Mouse (Mus musculus): ENCODE results near the gene Tnfsf15. TPM values are rescaled to one million over a fixed set of nuclear protein-coding genes. Genes with fewer than 3 reads are reported as not detected.

The Tnfsf15 gene
- polyA plus RNA-seq, 1 experiment from 2014 or later = not detected

DNA sequence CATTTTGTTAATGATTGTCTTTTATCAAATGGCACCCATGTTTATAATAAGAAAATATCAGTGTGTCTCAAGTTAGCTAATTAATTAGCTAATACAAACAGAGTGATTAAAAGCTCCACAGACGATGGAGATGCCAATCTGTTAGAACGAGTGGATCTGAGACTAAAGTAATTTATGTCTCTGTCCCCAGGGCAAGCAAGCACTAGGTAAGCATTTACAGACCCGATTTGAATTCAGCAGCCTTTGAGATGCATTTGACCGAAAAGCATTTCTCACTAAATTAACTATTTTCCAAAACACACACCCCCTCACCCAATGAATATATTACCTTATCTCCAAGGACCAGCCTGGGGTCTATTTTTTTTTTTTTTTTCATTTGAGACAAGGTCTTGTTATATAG, 18.2 kb downstream of the Tnfsf15 start:
- no peaks in the 10 kb centered on the region for H3K36me3 ChIP-seq (ENCODE audit: control insufficient read depth, insufficient read depth, low read length)
- H3K9me3 ChIP-seq (ENCODE audit: control insufficient read depth, low read length) = no peaks in the 10 kb centered on the region
- H3K4me2 ChIP-seq (ENCODE audit: low read length) = no peak overlapping the region
- 37% methylated on average over 4 of the region's 4 CpGs for WGBS
- no peak overlapping the region for H3K27ac ChIP-seq (ENCODE audit: low read depth, low read length)
- no peak overlapping the region for H3K4me3 ChIP-seq (ENCODE audit: low read length)
- no peak for ATAC-seq
- H3K27me3 ChIP-seq (replicated peaks; ENCODE audit: control insufficient read depth, insufficient read depth, low read length) = no peaks in the 10 kb centered on the region
- H3K9ac ChIP-seq (ENCODE audit: low read depth, low read length) = no peak overlapping the region
- no peaks in the 10 kb centered on the region for H3K4me1 ChIP-seq (ENCODE audit: control insufficient read depth, insufficient read depth, low read depth, low read length)

DNA sequence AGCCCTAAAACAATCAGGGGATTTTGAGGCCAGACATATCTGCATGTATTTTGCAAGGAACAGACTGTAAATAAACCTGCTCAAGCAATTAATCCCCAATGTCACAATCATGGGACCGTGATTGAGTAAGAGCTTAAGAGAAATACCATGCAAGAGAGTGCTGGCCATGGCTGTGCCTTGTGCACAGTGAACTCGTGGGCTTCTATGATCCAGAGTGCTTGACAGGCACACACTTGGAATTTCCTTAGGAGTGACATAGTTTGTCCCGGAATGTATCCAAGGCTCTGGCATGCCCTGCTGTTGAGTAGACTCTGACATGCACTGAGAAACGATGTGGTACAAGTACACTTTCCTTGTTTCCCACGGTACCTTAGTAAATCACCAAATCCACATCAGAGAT, 18.9 kb downstream of the Tnfsf15 start:
- WGBS = 51% methylated on average over 5 of the region's 5 CpGs
- Histone ChIP-seq H3K36me3 (ENCODE audit: control insufficient read depth, insufficient read depth, low read length) (no peaks in the 10 kb centered on the region), H3K4me2 (ENCODE audit: low read length) (no peak overlapping the region), H3K9ac (ENCODE audit: low read depth, low read length) (no peak overlapping the region), H3K9me3 (ENCODE audit: control insufficient read depth, low read length) (no peaks in the 10 kb centered on the region), H3K27me3 (replicated peaks; ENCODE audit: control insufficient read depth, insufficient read depth, low read length) (no peaks in the 10 kb centered on the region), H3K4me1 (ENCODE audit: control insufficient read depth, insufficient read depth, low read depth, low read length) (no peaks in the 10 kb centered on the region), H3K4me3 (ENCODE audit: low read length) (no peak overlapping the region), H3K27ac (ENCODE audit: low read depth, low read length) (no peak overlapping the region)
- ATAC-seq = no peak

GRCm38 (mm10) chr4:63717922-63718643, 26.8 kb downstream of the Tnfsf15 start:
- H3K4me3 ChIP-seq (ENCODE audit: low read length) = no peak overlapping the region
- no peak overlapping the region for H3K27ac ChIP-seq (ENCODE audit: low read depth, low read length)
- no peaks in the 10 kb centered on the region for H3K9me3 ChIP-seq (ENCODE audit: control insufficient read depth, low read length)
- 55% methylated on average over 8 of the region's 8 CpGs for WGBS
- ATAC-seq = no peak
- no peaks in the 10 kb centered on the region for H3K36me3 ChIP-seq (ENCODE audit: control insufficient read depth, insufficient read depth, low read length)
- no peak overlapping the region for H3K9ac ChIP-seq (ENCODE audit: low read depth, low read length)
- H3K4me2 ChIP-seq (ENCODE audit: low read length) = no peak overlapping the region
- H3K4me1 ChIP-seq (ENCODE audit: control insufficient read depth, insufficient read depth, low read depth, low read length) = no peaks in the 10 kb centered on the region
- H3K27me3 ChIP-seq (replicated peaks; ENCODE audit: control insufficient read depth, insufficient read depth, low read length) = 0 out of 2 replicates have a peak, but pooled peaks cover 2% of the 10 kb centered on the region

DNA sequence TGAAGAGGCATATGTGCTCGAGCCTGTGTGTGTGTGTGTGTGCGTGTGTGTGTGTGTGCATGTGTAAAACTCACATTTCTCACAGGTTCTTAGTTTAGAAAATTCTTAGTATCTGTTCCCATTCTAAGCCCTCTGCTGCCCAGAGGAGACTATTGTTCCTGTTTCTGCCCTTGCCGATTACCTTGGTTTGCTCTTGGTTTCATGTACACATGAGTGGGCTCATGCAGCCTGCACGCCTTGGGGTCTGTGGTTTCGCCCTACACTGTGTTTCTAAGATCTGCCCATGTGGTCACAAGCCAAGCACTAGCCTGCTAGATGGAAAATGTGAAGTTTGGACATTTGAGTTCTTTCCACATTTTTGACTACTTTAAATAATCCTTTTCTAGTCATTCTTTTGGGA, 33.0 kb downstream of the Tnfsf15 start:
- H3K27me3 ChIP-seq (replicated peaks; ENCODE audit: control insufficient read depth, insufficient read depth, low read length) = no peaks in the 10 kb centered on the region
- no peaks in the 10 kb centered on the region for H3K9me3 ChIP-seq (ENCODE audit: control insufficient read depth, low read length)
- H3K4me3 ChIP-seq (ENCODE audit: low read length) = no peak overlapping the region
- no peak overlapping the region for H3K27ac ChIP-seq (ENCODE audit: low read depth, low read length)
- ATAC-seq = no peak
- H3K9ac ChIP-seq (ENCODE audit: low read depth, low read length) = no peak overlapping the region
- H3K4me2 ChIP-seq (ENCODE audit: low read length) = no peak overlapping the region
- no peaks in the 10 kb centered on the region for H3K4me1 ChIP-seq (ENCODE audit: control insufficient read depth, insufficient read depth, low read depth, low read length)
- 93% methylated on average over 5 of the region's 5 CpGs for WGBS
- H3K36me3 ChIP-seq (ENCODE audit: control insufficient read depth, insufficient read depth, low read length) = no peaks in the 10 kb centered on the region

DNA sequence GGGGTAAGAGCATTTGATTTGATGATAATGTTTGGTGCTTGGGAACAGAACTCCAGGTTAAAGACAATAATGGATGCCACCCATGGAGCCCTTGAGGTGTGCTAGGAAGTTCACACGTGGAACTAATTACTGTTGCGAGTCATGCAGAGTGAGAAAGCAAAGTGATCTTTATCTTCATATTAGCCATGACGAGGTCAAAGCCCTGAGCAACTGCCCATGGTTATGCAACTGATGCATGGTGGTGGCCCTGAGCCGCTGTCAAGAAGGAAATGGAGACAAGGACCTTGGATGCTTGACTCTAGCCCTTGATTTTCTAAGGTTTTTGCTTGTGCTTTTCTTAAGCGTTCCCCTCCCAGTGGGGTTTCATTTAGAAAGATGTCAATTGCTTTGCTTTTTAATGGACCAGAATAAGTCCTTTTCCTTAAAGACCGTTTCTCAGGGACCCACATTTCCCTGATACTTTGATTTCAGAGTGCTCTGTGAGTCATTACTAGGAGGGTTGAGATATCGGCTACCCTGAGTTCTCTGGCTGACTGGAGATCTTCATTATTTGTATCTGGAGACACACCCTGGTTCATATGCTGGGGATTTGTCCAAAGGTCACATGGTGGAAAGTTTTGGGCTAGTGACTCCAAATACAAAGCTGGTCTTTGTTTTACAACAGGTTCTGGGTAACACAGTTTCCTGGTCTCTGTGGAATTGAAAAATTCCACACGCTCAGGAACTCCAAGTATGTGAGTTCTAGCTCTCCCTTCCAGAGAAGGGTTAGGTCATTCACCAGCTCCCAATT, 34.3 kb downstream of the Tnfsf15 start:
- no peaks in the 10 kb centered on the region for H3K36me3 ChIP-seq (ENCODE audit: control insufficient read depth, insufficient read depth, low read length)
- H3K9me3 ChIP-seq (ENCODE audit: control insufficient read depth, low read length) = no peaks in the 10 kb centered on the region
- H3K27me3 ChIP-seq (replicated peaks; ENCODE audit: control insufficient read depth, insufficient read depth, low read length) = no peaks in the 10 kb centered on the region
- H3K27ac ChIP-seq (ENCODE audit: low read depth, low read length) = no peak overlapping the region
- H3K4me1 ChIP-seq (ENCODE audit: control insufficient read depth, insufficient read depth, low read depth, low read length) = no peaks in the 10 kb centered on the region
- H3K9ac ChIP-seq (ENCODE audit: low read depth, low read length) = no peak overlapping the region
- no peak overlapping the region for H3K4me2 ChIP-seq (ENCODE audit: low read length)
- WGBS = 56% methylated on average over 8 of the region's 8 CpGs
- no peak for ATAC-seq
- H3K4me3 ChIP-seq (ENCODE audit: low read length) = no peak overlapping the region

DNA sequence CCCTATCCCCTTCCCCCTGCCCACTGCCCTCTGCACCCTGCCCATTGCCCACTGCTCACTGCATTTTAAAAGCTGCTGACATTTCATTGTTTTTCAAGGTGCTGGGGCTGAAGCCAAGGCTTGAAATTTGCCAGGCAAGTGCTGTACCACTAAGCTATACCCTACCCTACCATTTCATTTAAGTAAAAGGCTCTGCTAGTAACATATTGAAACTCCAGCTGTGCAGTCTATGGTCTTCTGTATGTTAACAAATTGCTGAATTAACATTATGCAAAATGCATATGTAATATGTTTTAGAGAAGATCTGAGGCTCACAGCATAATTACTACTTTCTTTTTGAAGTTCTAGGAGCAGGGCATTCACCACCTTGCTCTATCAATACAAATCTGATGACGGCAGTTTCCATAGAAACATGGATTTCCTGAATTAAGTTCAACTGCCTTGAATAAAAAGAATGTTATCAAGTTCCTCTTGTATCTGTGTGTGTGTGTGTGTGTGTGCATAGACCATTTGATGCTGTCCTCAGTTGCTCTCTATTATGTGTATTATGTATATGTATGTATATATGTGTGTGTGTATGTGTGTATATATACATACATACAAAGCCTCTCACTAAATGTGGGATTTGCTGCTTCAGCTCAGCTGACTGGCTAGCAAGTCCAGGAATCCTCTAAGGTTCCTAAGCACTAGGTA, 38.5 kb downstream of the Tnfsf15 start:
- no peaks in the 10 kb centered on the region for H3K4me1 ChIP-seq (ENCODE audit: control insufficient read depth, insufficient read depth, low read depth, low read length)
- ATAC-seq = peak; percentile 63; the same call in 1 of the 2 replicates
- no peak overlapping the region for H3K4me3 ChIP-seq (ENCODE audit: low read length)
- H3K4me2 ChIP-seq (ENCODE audit: low read length) = no peak overlapping the region
- no peaks in the 10 kb centered on the region for H3K9me3 ChIP-seq (ENCODE audit: control insufficient read depth, low read length)
- H3K36me3 ChIP-seq (ENCODE audit: control insufficient read depth, insufficient read depth, low read length) = no peaks in the 10 kb centered on the region
- no peaks in the 10 kb centered on the region for H3K27me3 ChIP-seq (replicated peaks; ENCODE audit: control insufficient read depth, insufficient read depth, low read length)
- no peak overlapping the region for H3K27ac ChIP-seq (ENCODE audit: low read depth, low read length)
- H3K9ac ChIP-seq (ENCODE audit: low read depth, low read length) = no peak overlapping the region
- 58% methylated on average over 1 of the region's 1 CpGs for WGBS

DNA sequence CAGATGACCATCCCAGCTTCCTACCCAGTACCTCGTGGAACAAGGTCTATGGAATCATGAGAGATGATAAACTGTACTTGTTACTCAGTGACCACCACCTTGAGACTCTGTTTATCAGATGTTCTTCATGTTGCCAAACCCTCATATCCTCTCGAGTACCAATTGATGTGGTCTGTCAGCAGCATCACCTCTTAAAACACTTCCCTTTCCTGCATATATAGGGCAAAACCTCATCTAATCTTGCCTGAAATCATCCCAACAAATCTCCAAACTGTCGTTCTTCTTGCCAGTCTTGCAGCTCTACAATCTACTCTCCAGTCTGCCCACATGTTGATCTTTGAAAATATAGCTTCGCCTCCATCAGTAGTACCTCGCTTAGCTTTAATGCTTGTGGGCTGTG, 40.7 kb downstream of the Tnfsf15 start:
- Histone ChIP-seq H3K4me1 (ENCODE audit: control insufficient read depth, insufficient read depth, low read depth, low read length) (no peaks in the 10 kb centered on the region), H3K4me2 (ENCODE audit: low read length) (no peak overlapping the region), H3K9me3 (ENCODE audit: control insufficient read depth, low read length) (no peaks in the 10 kb centered on the region), H3K27ac (ENCODE audit: low read depth, low read length) (no peak overlapping the region), H3K27me3 (replicated peaks; ENCODE audit: control insufficient read depth, insufficient read depth, low read length) (no peaks in the 10 kb centered on the region), H3K4me3 (ENCODE audit: low read length) (no peak overlapping the region), H3K36me3 (ENCODE audit: control insufficient read depth, insufficient read depth, low read length) (no peaks in the 10 kb centered on the region), H3K9ac (ENCODE audit: low read depth, low read length) (no peak overlapping the region)
- ATAC-seq = no peak
- WGBS = 80% methylated on average over 5 of the region's 5 CpGs

GRCm38 (mm10) chr4:63703686-63704085, 41.2 kb downstream of the Tnfsf15 start:
- Histone ChIP-seq H3K27ac (ENCODE audit: low read depth, low read length) (no peak overlapping the region), H3K27me3 (replicated peaks; ENCODE audit: control insufficient read depth, insufficient read depth, low read length) (no peaks in the 10 kb centered on the region), H3K9me3 (ENCODE audit: control insufficient read depth, low read length) (no peaks in the 10 kb centered on the region), H3K4me1 (ENCODE audit: control insufficient read depth, insufficient read depth, low read depth, low read length) (no peaks in the 10 kb centered on the region), H3K9ac (ENCODE audit: low read depth, low read length) (no peak overlapping the region), H3K36me3 (ENCODE audit: control insufficient read depth, insufficient read depth, low read length) (no peaks in the 10 kb centered on the region), H3K4me2 (ENCODE audit: low read length) (no peak overlapping the region), H3K4me3 (ENCODE audit: low read length) (no peak overlapping the region)
- 90% methylated on average over 2 of the region's 2 CpGs for WGBS
- ATAC-seq = no peak
